Mouse (Mus musculus) 416B (cell line): ENCODE data around the gene Trim30a.
"Not testable (repeated sequence)": the region's sequence is repeated elsewhere in the genome, so short reads cannot be mapped to it uniquely, and the experiment has no call there.

ENCODE experiments used
- DNase-seq: peaks from one replicate; pipeline ENCODE4 v3.0.0; 2011; ENCODE audit warnings: low read depth

Trim30a gene

GRCm38 (mm10) chr7:104465065-104465744, at the start of gene Trim30a:
Gene Trim30a (minus strand): TSS chr7:104465193.
- DNase-seq: peak; percentile 91

DNA sequence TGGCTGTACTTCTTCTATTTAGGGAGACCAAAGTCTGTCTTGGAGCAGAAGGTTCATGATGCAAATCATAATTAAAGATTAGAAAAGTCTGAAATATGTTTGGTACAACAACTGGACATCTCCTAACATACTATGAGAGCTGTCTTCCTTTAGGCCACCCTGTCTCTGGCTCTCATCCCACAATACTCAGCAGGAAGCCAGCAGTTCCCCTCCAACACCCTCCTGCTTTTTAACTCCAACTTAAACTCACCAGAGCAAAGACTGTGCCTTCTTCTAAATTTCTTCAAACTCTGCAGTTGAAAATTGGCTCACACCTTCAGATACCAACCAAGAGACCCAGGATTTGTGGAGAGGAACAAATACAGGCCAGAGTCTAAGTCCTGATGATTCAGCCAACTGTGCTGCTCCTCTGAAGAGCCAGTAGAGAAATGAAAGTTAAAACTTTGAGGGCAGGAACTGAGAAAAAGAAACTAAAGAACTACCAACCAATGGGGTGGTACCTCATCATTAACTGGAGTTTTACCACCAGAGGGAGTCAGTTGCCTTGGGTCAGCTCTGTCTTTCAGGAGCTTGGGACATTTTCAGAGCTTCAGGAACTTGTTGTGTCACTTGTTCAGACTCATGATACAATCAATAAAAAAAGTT, 42.5 kb upstream of the Trim30a start, which contains the start of gene Trim30d:
TSS of gene Trim30d (minus strand) at position 429 of the 645 bp plus-strand sequence.
- peak; percentile 51 for DNase-seq

DNA sequence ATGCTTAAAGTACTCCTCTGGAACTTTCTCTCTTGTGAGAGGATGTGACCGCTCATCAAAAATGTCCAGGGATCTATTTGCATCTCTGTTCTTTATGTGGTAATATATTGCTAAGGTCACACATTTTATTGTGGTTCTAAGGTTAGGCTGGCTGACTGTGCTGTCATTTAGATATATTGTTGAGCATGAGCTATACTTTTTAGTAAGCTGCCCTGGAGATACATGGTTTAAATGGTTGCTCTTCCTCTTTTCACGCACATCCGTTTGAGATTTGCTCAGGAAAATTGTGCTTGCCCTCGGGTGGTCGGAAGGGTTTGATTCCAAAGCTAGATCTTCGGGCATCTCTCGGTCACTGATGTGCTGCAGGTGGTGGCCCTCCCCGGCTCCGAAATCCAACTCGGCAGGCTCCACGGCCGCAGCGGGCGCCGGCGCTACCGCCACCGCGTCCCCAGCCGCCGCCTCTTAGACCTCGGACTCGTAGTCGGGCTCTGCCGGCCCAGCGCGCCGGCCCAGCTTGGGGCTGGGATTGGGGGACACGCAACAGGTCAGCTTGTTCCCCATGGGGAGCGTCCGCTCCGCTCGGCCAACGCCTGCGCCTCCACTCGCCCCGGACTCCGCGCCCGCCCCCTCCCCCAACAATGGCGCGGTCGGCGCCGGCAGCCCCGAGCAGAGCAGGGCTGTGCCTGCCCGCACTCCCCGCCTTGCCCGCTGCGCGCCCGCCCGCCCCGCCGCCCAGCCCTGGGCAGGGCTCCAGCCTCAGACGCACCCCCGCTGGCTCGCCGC, 36.8 kb upstream of the Trim30a start:
- no peak for DNase-seq

GRCm38 (mm10) chr7:104501186-104501585, 36.2 kb upstream of the Trim30a start:
- not testable (repeated sequence) for DNase-seq

DNA sequence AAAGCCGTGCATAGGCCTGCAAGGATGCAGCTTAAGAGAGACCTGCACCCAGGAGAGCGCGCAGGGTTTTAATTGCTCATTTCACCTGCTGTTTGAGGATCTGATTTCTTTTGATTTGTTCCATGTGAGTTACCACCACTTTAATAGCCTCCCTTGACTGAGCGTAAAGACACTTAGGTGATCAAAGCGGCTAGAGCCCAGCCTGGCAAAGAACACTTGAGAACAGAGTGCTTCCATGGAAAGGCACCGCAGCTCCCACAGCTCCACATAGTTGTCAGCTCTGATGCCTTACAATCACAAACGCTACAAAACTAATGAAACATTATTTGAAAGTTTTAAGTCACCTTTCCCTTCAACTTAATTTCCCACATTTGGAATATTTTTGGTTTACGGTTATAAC, 34.5 kb upstream of the Trim30a start:
- not testable (repeated sequence) for DNase-seq

- peak; percentile 95 for DNase-seq
Measured at GRCm38 (mm10) chr7:104445961-104446645, 18.9 kb downstream of the Trim30a start.

- no peak for DNase-seq
Measured at GRCm38 (mm10) chr7:104404460-104404950, 60.5 kb downstream of the Trim30a start.

- DNase-seq: peak; percentile 5
Measured at GRCm38 (mm10) chr7:104401140-104401539, 63.9 kb downstream of the Trim30a start.

DNA sequence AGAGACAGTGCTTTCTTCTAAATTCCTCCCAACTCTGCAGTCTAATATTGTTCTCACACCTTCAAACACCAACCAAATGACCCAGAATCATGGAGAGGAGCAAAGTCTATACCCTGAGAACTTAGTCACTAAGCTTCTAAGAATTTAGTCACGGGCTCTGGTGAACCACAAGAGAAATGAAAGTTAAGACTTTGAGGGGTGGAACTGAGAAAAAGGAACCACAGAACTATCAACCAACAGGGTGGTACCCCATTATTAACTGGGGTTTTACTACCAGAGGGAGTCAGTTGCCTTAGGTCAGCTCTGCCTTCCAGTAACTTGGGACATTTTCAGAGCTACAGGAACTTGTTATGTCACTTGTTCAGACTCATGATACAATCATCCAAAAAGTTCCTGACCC, 64.3 kb downstream of the Trim30a start, which contains the start of gene Trim30c:
TSS of gene Trim30c (minus strand) at position 140 of the 400 bp plus-strand sequence.
- peak; percentile 22 for DNase-seq

DNA sequence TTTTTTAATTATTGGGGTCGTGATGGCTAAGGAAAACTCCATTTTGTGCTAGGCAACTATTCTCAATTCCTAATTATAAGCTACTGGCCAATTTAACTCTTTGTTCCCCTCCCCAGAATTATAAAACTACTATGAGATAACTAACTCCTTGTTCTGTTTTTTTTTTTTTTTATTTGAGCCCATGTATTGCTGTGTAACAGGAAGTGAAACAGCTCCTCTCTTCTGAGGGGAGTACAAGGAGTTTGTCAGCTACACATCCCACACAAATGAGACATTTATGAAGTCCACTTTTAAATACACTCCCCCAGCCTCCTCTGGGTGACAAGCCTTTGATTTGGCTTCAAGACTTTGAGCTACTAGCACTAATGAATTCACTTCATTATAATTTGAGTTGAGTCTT, 66.5 kb downstream of the Trim30a start:
- no peak for DNase-seq

DNA sequence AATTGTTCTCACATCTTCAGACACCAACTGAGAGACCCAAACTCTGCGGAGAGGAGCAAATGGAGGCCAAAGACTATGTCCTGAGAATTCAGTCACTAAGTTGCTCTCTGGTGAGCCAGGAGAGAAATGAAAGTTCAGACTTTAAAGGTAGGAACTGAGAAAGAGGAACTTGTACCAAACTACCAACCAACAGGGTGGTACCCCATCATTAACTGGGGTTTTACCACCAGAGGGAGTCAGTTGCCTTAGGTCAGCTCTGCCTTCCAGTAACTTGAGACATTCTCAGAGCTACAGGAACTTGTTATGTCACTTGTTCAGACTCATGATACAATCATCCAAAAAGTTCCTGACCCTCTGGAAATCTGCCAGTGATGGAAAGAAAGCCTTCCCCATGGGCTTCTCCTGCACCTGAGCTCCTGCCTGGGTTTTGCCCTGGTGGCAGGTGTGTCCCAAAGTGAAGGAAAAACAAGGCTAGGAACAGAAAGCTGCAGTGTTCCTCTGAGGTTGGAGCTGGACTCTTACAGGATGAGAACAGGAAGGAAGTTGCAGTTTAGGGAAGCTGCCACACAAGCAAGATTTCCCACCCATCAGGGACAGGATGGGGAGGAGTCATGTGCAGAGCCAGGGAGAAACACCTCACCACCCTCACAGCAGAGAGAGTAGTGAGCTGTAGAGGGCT, 95.1 kb downstream of the Trim30a start, which contains the start of gene Trim30b:
TSS of gene Trim30b (minus strand) at position 149 of the 679 bp plus-strand sequence.
- DNase-seq: peak; percentile 90

DNA sequence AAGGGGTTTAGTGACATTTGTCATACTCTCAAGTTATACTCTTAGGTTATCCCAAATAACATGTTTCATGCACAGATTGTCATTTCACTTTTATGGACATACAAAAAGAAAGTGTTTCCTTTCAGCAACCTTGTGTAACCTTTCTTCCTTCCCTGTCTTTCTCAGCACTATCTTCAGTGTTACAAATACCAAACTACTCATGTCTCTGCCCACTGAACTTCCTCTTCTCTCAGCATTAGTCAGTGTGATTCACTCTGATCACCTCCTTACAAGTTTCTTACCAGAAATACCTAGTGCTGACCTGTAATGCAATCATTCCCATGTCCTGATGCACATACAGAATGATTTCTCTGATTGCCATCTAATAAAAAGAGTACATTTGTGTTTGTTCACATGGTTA, 98.7 kb downstream of the Trim30a start:
- DNase-seq: peak; percentile 56
